Mouse (Mus musculus) MEL (cell line): ENCODE measurements around the gene Ppp1r11.

Experiments used
- ETS1 ChIP-seq: IDR thresholded peaks from 2 replicates; pipeline ENCODE4 v1.6.1; 2012; ENCODE audit warnings: low read depth, mild to moderate bottlenecking, inconsistent platforms, low read length, improper control_type of control experiment, moderate library complexity
- GATA1 ChIP-seq: IDR thresholded peaks from 2 replicates; pipeline ENCODE4 v1.6.1; 2011; ENCODE audit warnings: low read depth, low read length, improper control_type of control experiment
- HCFC1 ChIP-seq: IDR thresholded peaks from 2 replicates; pipeline ENCODE4 v1.6.1; 2012; ENCODE audit warnings: low read depth, mild to moderate bottlenecking, inconsistent platforms, low read length, improper control_type of control experiment, moderate library complexity
- MEF2A ChIP-seq: IDR thresholded peaks from 2 replicates; pipeline ENCODE4 v1.6.1; 2014; ENCODE audit warnings: low read depth, mild to moderate bottlenecking, inconsistent platforms, low read length, improper control_type of control experiment; ENCODE audit not compliant: poor library complexity, insufficient replicate concordance, severe bottlenecking; ENCODE audit errors: extremely low read depth
- POLR2A ChIP-seq, 2 experiments: IDR thresholded peaks; 2 replicates each; pipeline ENCODE4 v1.6.1; 2011 to 2012; ENCODE audit warnings: low read length in 2 of 2, mild to moderate bottlenecking in 2 of 2, control low read depth in 1 of 2, improper control_type of control experiment in 1 of 2, low read depth in 1 of 2, moderate library complexity in 1 of 2; ENCODE audit not compliant: control insufficient read depth in 1 of 2, insufficient read depth in 1 of 2, poor library complexity in 1 of 2

GRCm38 (mm10) chr17:36944121-36944775 lies 7.3 kb downstream of the Ppp1r11 start:
- TF ChIP-seq POLR2A (IDR thresholded peaks at IDR 0.05; ENCODE audit: control insufficient read depth in 1 of 2, insufficient read depth in 1 of 2, low read depth in 1 of 2, low read length in 2 of 2, poor library complexity in 1 of 2) = no peak
- no peak for TF ChIP-seq HCFC1
- TF ChIP-seq MEF2A = no peak
- TF ChIP-seq GATA1 = no peak
- no peak for TF ChIP-seq ETS1
